Mouse (Mus musculus): Measurements from ENCODE around the gene Cfap43. TPM values are rescaled to one million over a fixed set of nuclear protein-coding genes. Genes with fewer than 3 reads are reported as not detected.
A peak's percentile ranks its signal among the peaks of the same experiment; 100 is the strongest.

Cfap43 gene
- polyA plus RNA-seq, 1 experiment from 2014 or later, result 0.54 TPM

- no peak overlapping the region for H3K4me2 ChIP-seq (replicated peaks; ENCODE audit: low read depth, low read length)
- no peaks in the 10 kb centered on the region for H3K9me3 ChIP-seq (ENCODE audit: control insufficient read depth, low read length)
- no peak overlapping the region for H3K9ac ChIP-seq (ENCODE audit: low read depth, low read length)
These were observed 17.4 kb upstream of the Cfap43 start for GRCm38 (mm10) chr19:47936490-47936889.

GRCm38 (mm10) chr19:47935530-47935929 lies 16.4 kb upstream of the Cfap43 start:
- ATAC-seq (ENCODE audit: low FRiP score), result no peak
- Histone ChIP-seq H3K4me1 (replicated peaks; ENCODE audit: control insufficient read depth, insufficient read depth, low read length) (0 out of 2 replicates have a peak, but pooled peaks cover 4% of the 10 kb centered on the region), H3K9me3 (ENCODE audit: control insufficient read depth, low read length) (no peaks in the 10 kb centered on the region), H3K27me3 (ENCODE audit: control insufficient read depth, insufficient read depth, low read length) (no peaks in the 10 kb centered on the region), H3K9ac (ENCODE audit: low read depth, low read length) (no peak overlapping the region), H3K36me3 (ENCODE audit: control insufficient read depth, insufficient read depth, low read length) (no peaks in the 10 kb centered on the region), H3K4me2 (replicated peaks; ENCODE audit: low read depth, low read length) (no peak overlapping the region), H3K4me3 (ENCODE audit: low read depth, low read length) (no peak overlapping the region), H3K27ac (ENCODE audit: low read depth, low read length) (no peak overlapping the region)
- no peak for DNase-seq (ENCODE audit: low spot score)
- WGBS, result 85% methylated on average over 6 of the region's 6 CpGs

More at GRCm38 (mm10) chr19:47936490-47936889, 17.4 kb upstream of the Cfap43 start:
- Histone ChIP-seq H3K27ac (ENCODE audit: low read depth, low read length) (no peak overlapping the region), H3K27me3 (ENCODE audit: control insufficient read depth, insufficient read depth, low read length) (no peaks in the 10 kb centered on the region), H3K4me1 (replicated peaks; ENCODE audit: control insufficient read depth, insufficient read depth, low read length) (0 out of 2 replicates have a peak, but pooled peaks cover 4% of the 10 kb centered on the region), H3K4me3 (ENCODE audit: low read depth, low read length) (no peak overlapping the region), H3K36me3 (ENCODE audit: control insufficient read depth, insufficient read depth, low read length) (no peaks in the 10 kb centered on the region)
- WGBS, result 93% methylated on average over 11 of the region's 11 CpGs
- no peak for DNase-seq (ENCODE audit: low spot score)
- no peak for ATAC-seq (ENCODE audit: low FRiP score)

GRCm38 (mm10) chr19:47934636-47935238 lies 15.7 kb upstream of the Cfap43 start:
- Histone ChIP-seq H3K4me2 (replicated peaks; ENCODE audit: low read depth, low read length) (no peak overlapping the region), H3K9me3 (ENCODE audit: control insufficient read depth, low read length) (no peaks in the 10 kb centered on the region), H3K4me3 (ENCODE audit: low read depth, low read length) (no peak overlapping the region), H3K36me3 (ENCODE audit: control insufficient read depth, insufficient read depth, low read length) (no peaks in the 10 kb centered on the region), H3K27me3 (ENCODE audit: control insufficient read depth, insufficient read depth, low read length) (no peaks in the 10 kb centered on the region), H3K4me1 (replicated peaks; ENCODE audit: control insufficient read depth, insufficient read depth, low read length) (0 out of 2 replicates have a peak, but pooled peaks cover 4% of the 10 kb centered on the region), H3K9ac (ENCODE audit: low read depth, low read length) (no peak overlapping the region), H3K27ac (ENCODE audit: low read depth, low read length) (no peak overlapping the region)
- DNase-seq (ENCODE audit: low spot score), result no peak
- ATAC-seq (ENCODE audit: low FRiP score), result no peak
- WGBS, result 76% methylated on average over 16 of the region's 16 CpGs

GRCm38 (mm10) chr19:47934146-47934545 lies 15.1 kb upstream of the Cfap43 start:
- Histone ChIP-seq H3K4me2 (replicated peaks; ENCODE audit: low read depth, low read length) (no peak overlapping the region), H3K4me3 (ENCODE audit: low read depth, low read length) (no peak overlapping the region), H3K9me3 (ENCODE audit: control insufficient read depth, low read length) (no peaks in the 10 kb centered on the region), H3K4me1 (replicated peaks; ENCODE audit: control insufficient read depth, insufficient read depth, low read length) (0 out of 2 replicates have a peak, but pooled peaks cover 4% of the 10 kb centered on the region), H3K27me3 (ENCODE audit: control insufficient read depth, insufficient read depth, low read length) (no peaks in the 10 kb centered on the region), H3K9ac (ENCODE audit: low read depth, low read length) (no peak overlapping the region), H3K36me3 (ENCODE audit: control insufficient read depth, insufficient read depth, low read length) (no peaks in the 10 kb centered on the region), H3K27ac (ENCODE audit: low read depth, low read length) (no peak overlapping the region)
- ATAC-seq (ENCODE audit: low FRiP score), result no peak
- no peak for DNase-seq (ENCODE audit: low spot score)
- WGBS, result 91% methylated on average over 8 of the region's 8 CpGs

- H3K27me3 ChIP-seq (ENCODE audit: control insufficient read depth, insufficient read depth, low read length), result no peaks in the 10 kb centered on the region
- DNase-seq (ENCODE audit: low spot score) (peak; percentile 60), ATAC-seq (ENCODE audit: low FRiP score) (peak; percentile 68)
- H3K4me2 ChIP-seq (replicated peaks; ENCODE audit: low read depth, low read length), result no peak overlapping the region
- H3K36me3 ChIP-seq (ENCODE audit: control insufficient read depth, insufficient read depth, low read length), result no peaks in the 10 kb centered on the region
- H3K9me3 ChIP-seq (ENCODE audit: control insufficient read depth, low read length), result no peaks in the 10 kb centered on the region
- 37% methylated on average over 7 of the region's 7 CpGs for WGBS
- no peaks in the 10 kb centered on the region for H3K4me1 ChIP-seq (replicated peaks; ENCODE audit: control insufficient read depth, insufficient read depth, low read length)
- H3K9ac ChIP-seq (ENCODE audit: low read depth, low read length), result no peak overlapping the region
- no peak overlapping the region for H3K27ac ChIP-seq (ENCODE audit: low read depth, low read length)
- no peak overlapping the region for H3K4me3 ChIP-seq (ENCODE audit: low read depth, low read length)
These were observed 13.0 kb upstream of the Cfap43 start for GRCm38 (mm10) chr19:47931982-47932638.

GRCm38 (mm10) chr19:47929043-47929442 lies 10.0 kb upstream of the Cfap43 start:
- DNase-seq (ENCODE audit: low spot score), result no peak

GRCm38 (mm10) chr19:47927032-47927431 lies 7.9 kb upstream of the Cfap43 start:
- no peak overlapping the region for H3K27ac ChIP-seq (ENCODE audit: low read depth, low read length)
- no peak for ATAC-seq (ENCODE audit: low FRiP score)
- H3K4me2 ChIP-seq (replicated peaks; ENCODE audit: low read depth, low read length), result no peak overlapping the region
- H3K4me1 ChIP-seq (replicated peaks; ENCODE audit: control insufficient read depth, insufficient read depth, low read length), result no peaks in the 10 kb centered on the region
- no peaks in the 10 kb centered on the region for H3K27me3 ChIP-seq (ENCODE audit: control insufficient read depth, insufficient read depth, low read length)
- no peaks in the 10 kb centered on the region for H3K36me3 ChIP-seq (ENCODE audit: control insufficient read depth, insufficient read depth, low read length)
- WGBS, result 93% methylated on average over 2 of the region's 2 CpGs
- no peaks in the 10 kb centered on the region for H3K9me3 ChIP-seq (ENCODE audit: control insufficient read depth, low read length)
- no peak overlapping the region for H3K9ac ChIP-seq (ENCODE audit: low read depth, low read length)
- no peak overlapping the region for H3K4me3 ChIP-seq (ENCODE audit: low read depth, low read length)
- no peak for DNase-seq (ENCODE audit: low spot score)

More at GRCm38 (mm10) chr19:47929043-47929442, 10.0 kb upstream of the Cfap43 start:
- H3K4me1 ChIP-seq (replicated peaks; ENCODE audit: control insufficient read depth, insufficient read depth, low read length), result no peaks in the 10 kb centered on the region
- H3K36me3 ChIP-seq (ENCODE audit: control insufficient read depth, insufficient read depth, low read length), result no peaks in the 10 kb centered on the region
- ATAC-seq (ENCODE audit: low FRiP score), result no peak
- no peak overlapping the region for H3K4me3 ChIP-seq (ENCODE audit: low read depth, low read length)
- 86% methylated on average over 4 of the region's 4 CpGs for WGBS
- no peak overlapping the region for H3K4me2 ChIP-seq (replicated peaks; ENCODE audit: low read depth, low read length)
- H3K27ac ChIP-seq (ENCODE audit: low read depth, low read length), result peak overlapping the region; percentile 10; the same call in 1 of the 2 replicates
- H3K9ac ChIP-seq (ENCODE audit: low read depth, low read length), result no peak overlapping the region
- H3K27me3 ChIP-seq (ENCODE audit: control insufficient read depth, insufficient read depth, low read length), result no peaks in the 10 kb centered on the region
- H3K9me3 ChIP-seq (ENCODE audit: control insufficient read depth, low read length), result no peaks in the 10 kb centered on the region

GRCm38 (mm10) chr19:47925819-47926218 lies 6.7 kb upstream of the Cfap43 start:
- Histone ChIP-seq H3K36me3 (ENCODE audit: control insufficient read depth, insufficient read depth, low read length) (no peaks in the 10 kb centered on the region), H3K9ac (ENCODE audit: low read depth, low read length) (no peak overlapping the region), H3K27me3 (ENCODE audit: control insufficient read depth, insufficient read depth, low read length) (no peaks in the 10 kb centered on the region), H3K9me3 (ENCODE audit: control insufficient read depth, low read length) (no peaks in the 10 kb centered on the region), H3K4me2 (replicated peaks; ENCODE audit: low read depth, low read length) (no peak overlapping the region), H3K4me1 (replicated peaks; ENCODE audit: control insufficient read depth, insufficient read depth, low read length) (no peaks in the 10 kb centered on the region), H3K27ac (ENCODE audit: low read depth, low read length) (no peak overlapping the region), H3K4me3 (ENCODE audit: low read depth, low read length) (no peak overlapping the region)
- ATAC-seq (ENCODE audit: low FRiP score) (no peak), DNase-seq (ENCODE audit: low spot score) (no peak)
- WGBS, result 82% methylated on average over 7 of the region's 7 CpGs

- peak overlapping the region; percentile 76 for H3K4me2 ChIP-seq (replicated peaks; ENCODE audit: low read depth, low read length)
- peaks cover 13% of the 10 kb centered on the region for H3K4me1 ChIP-seq (replicated peaks; ENCODE audit: control insufficient read depth, insufficient read depth, low read length)
- no peaks in the 10 kb centered on the region for H3K36me3 ChIP-seq (ENCODE audit: control insufficient read depth, insufficient read depth, low read length)
- ATAC-seq (ENCODE audit: low FRiP score) (peak; percentile 34; the same call in 1 of the 2 replicates), DNase-seq (ENCODE audit: low spot score) (no peak)
- H3K9ac ChIP-seq (ENCODE audit: low read depth, low read length), result peak overlapping the region; percentile 78; the same call in 1 of the 2 replicates
- WGBS, result 11% methylated on average over 8 of the region's 8 CpGs
- no peaks in the 10 kb centered on the region for H3K27me3 ChIP-seq (ENCODE audit: control insufficient read depth, insufficient read depth, low read length)
- H3K9me3 ChIP-seq (ENCODE audit: control insufficient read depth, low read length), result no peaks in the 10 kb centered on the region
- no peak overlapping the region for H3K27ac ChIP-seq (ENCODE audit: low read depth, low read length)
- H3K4me3 ChIP-seq (ENCODE audit: low read depth, low read length), result peak overlapping the region; percentile 73
These were observed 884 bp upstream of the Cfap43 start for GRCm38 (mm10) chr19:47919966-47920375.
